Mouse (Mus musculus): Measurements from ENCODE around the gene Vps51. TPM values are rescaled to one million over a fixed set of nuclear protein-coding genes. Genes with fewer than 3 reads are reported as not detected.

Gene Vps51
- polyA plus RNA-seq, 1 experiment from 2014 or later = 65.0 TPM

DNA sequence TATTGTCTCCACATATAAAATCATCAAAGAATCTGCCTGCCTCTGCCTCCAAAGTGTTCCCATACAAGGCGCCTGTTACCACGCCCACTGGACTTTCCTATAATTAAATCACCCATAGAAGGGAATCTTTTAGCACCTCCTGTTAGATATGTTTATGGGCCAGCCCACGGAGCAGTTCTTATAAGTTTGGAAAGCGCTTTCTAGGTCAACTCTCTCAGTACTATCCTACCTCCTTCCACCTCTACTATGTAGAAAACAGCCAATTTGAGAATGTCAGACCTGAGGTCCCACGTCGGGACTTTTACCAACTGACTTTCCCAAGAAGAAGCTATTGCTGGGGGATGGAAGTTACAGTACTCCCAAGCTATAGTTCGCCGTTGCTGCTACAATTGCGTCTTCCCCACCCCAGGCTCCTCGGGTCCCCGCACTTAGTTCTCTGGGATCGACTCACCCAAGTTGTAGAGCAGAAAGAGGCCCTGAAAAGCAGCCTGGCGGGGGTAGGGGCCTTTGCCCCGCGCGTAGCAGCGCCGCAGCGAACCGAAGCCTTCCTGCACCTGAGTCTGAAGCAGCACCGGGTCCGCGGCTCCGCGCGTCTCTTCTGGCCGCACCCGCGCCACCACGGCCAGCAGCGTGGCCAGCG, 40.4 kb upstream of the Vps51 start:
- H3K9me3 ChIP-seq (ENCODE audit: control insufficient read depth, low read length) = no peaks in the 10 kb centered on the region
- H3K4me1 ChIP-seq (replicated peaks; ENCODE audit: control insufficient read depth, insufficient read depth, low read length) = peaks cover 12% of the 10 kb centered on the region; the same call in 1 of the 2 replicates
- peaks cover 36% of the 10 kb centered on the region for H3K36me3 ChIP-seq (ENCODE audit: control insufficient read depth, insufficient read depth, low read length)
- no peaks in the 10 kb centered on the region for H3K27me3 ChIP-seq (replicated peaks; ENCODE audit: control insufficient read depth, insufficient read depth, low read length)
- H3K4me3 ChIP-seq (ENCODE audit: low read depth, low read length) = peak overlapping the region; percentile 89
- no peak; the same call in 1 of the 2 replicates for ATAC-seq (replicated peaks; ENCODE audit: low FRiP score, low TSS enrichment, low read depth)
- WGBS = 3% methylated on average over 32 of the region's 32 CpGs
- peak overlapping the region; percentile 83 for H3K9ac ChIP-seq (ENCODE audit: low read length)
- H3K4me2 ChIP-seq (ENCODE audit: low read length) = peak overlapping the region; percentile 76
- H3K27ac ChIP-seq (ENCODE audit: low read depth) = peak overlapping the region; percentile 95
- no peak for DNase-seq (ENCODE audit: low spot score)

GRCm38 (mm10) chr19:6116113-6116850, 39.3 kb upstream of the Vps51 start:
- H3K4me2 ChIP-seq (ENCODE audit: low read length) = peak overlapping the region; percentile 76
- H3K4me3 ChIP-seq (ENCODE audit: low read depth, low read length) = no peak overlapping the region
- H3K9me3 ChIP-seq (ENCODE audit: control insufficient read depth, low read length) = no peaks in the 10 kb centered on the region
- 88% methylated on average over 15 of the region's 15 CpGs for WGBS
- DNase-seq (ENCODE audit: low spot score) (no peak), ATAC-seq (replicated peaks; ENCODE audit: low FRiP score, low TSS enrichment, low read depth) (no peak)
- peaks cover 37% of the 10 kb centered on the region for H3K36me3 ChIP-seq (ENCODE audit: control insufficient read depth, insufficient read depth, low read length)
- no peak overlapping the region for H3K27ac ChIP-seq (ENCODE audit: low read depth)
- H3K9ac ChIP-seq (ENCODE audit: low read length) = no peak overlapping the region
- no peaks in the 10 kb centered on the region for H3K27me3 ChIP-seq (replicated peaks; ENCODE audit: control insufficient read depth, insufficient read depth, low read length)
- peaks cover 12% of the 10 kb centered on the region; the same call in 1 of the 2 replicates for H3K4me1 ChIP-seq (replicated peaks; ENCODE audit: control insufficient read depth, insufficient read depth, low read length)

- ATAC-seq (replicated peaks; ENCODE audit: low FRiP score, low TSS enrichment, low read depth) = no peak
- 53% methylated on average over 6 of the region's 6 CpGs for WGBS
- no peak overlapping the region for H3K4me3 ChIP-seq (ENCODE audit: low read depth, low read length)
Observed at GRCm38 (mm10) chr19:6113116-6113515, 36.1 kb upstream of the Vps51 start.

GRCm38 (mm10) chr19:6105586-6105985, 28.6 kb upstream of the Vps51 start, which contains the start of gene Naaladl1:
Gene Naaladl1 (plus strand): TSS chr19:6105782.
- no peak within 1 kb of the TSS for H3K4me3 ChIP-seq (ENCODE audit: low read depth, low read length)
- no peak within 1 kb of the TSS for H3K4me2 ChIP-seq (ENCODE audit: low read length)
- no peaks in the 10 kb centered on the region for H3K27me3 ChIP-seq (replicated peaks; ENCODE audit: control insufficient read depth, insufficient read depth, low read length)
- H3K4me1 ChIP-seq (replicated peaks; ENCODE audit: control insufficient read depth, insufficient read depth, low read length) = no peaks in the 10 kb centered on the region
- H3K9ac ChIP-seq (ENCODE audit: low read length) = no peak within 1 kb of the TSS
- WGBS = 81% methylated on average over 7 of the region's 7 CpGs
- no peaks in the 10 kb centered on the region for H3K36me3 ChIP-seq (ENCODE audit: control insufficient read depth, insufficient read depth, low read length)
- no peaks in the 10 kb centered on the region for H3K9me3 ChIP-seq (ENCODE audit: control insufficient read depth, low read length)
- no peak within 1 kb of the TSS for H3K27ac ChIP-seq (ENCODE audit: low read depth)
- ATAC-seq (replicated peaks; ENCODE audit: low FRiP score, low TSS enrichment, low read depth) = no peak
- no peak for DNase-seq (ENCODE audit: low spot score)

More at GRCm38 (mm10) chr19:6113116-6113515, 36.1 kb upstream of the Vps51 start:
- Histone ChIP-seq H3K4me1 (replicated peaks; ENCODE audit: control insufficient read depth, insufficient read depth, low read length) (peaks cover 8% of the 10 kb centered on the region; the same call in 1 of the 2 replicates), H3K27ac (ENCODE audit: low read depth) (no peak overlapping the region), H3K9ac (ENCODE audit: low read length) (0 out of 2 replicates have a peak overlapping the region, but pooled peaks have one; percentile 10), H3K27me3 (replicated peaks; ENCODE audit: control insufficient read depth, insufficient read depth, low read length) (no peaks in the 10 kb centered on the region), H3K9me3 (ENCODE audit: control insufficient read depth, low read length) (no peaks in the 10 kb centered on the region), H3K4me2 (ENCODE audit: low read length) (no peak overlapping the region), H3K36me3 (ENCODE audit: control insufficient read depth, insufficient read depth, low read length) (peaks cover 34% of the 10 kb centered on the region)
- no peak for DNase-seq (ENCODE audit: low spot score)

- Histone ChIP-seq H3K4me2 (ENCODE audit: low read length) (no peak overlapping the region), H3K9ac (ENCODE audit: low read length) (no peak overlapping the region)
- ATAC-seq (replicated peaks; ENCODE audit: low FRiP score, low TSS enrichment, low read depth) = peak; percentile 48
Observed at GRCm38 (mm10) chr19:6104476-6104875, 27.4 kb upstream of the Vps51 start.

GRCm38 (mm10) chr19:6102169-6102853, 25.3 kb upstream of the Vps51 start:
- WGBS = 73% methylated on average over 6 of the region's 6 CpGs
- ATAC-seq (replicated peaks; ENCODE audit: low FRiP score, low TSS enrichment, low read depth) = no peak

More at GRCm38 (mm10) chr19:6104476-6104875, 27.4 kb upstream of the Vps51 start:
- Histone ChIP-seq H3K4me3 (ENCODE audit: low read depth, low read length) (no peak overlapping the region), H3K36me3 (ENCODE audit: control insufficient read depth, insufficient read depth, low read length) (no peaks in the 10 kb centered on the region), H3K27ac (ENCODE audit: low read depth) (no peak overlapping the region), H3K9me3 (ENCODE audit: control insufficient read depth, low read length) (no peaks in the 10 kb centered on the region), H3K4me1 (replicated peaks; ENCODE audit: control insufficient read depth, insufficient read depth, low read length) (no peaks in the 10 kb centered on the region), H3K27me3 (replicated peaks; ENCODE audit: control insufficient read depth, insufficient read depth, low read length) (no peaks in the 10 kb centered on the region)
- no peak for DNase-seq (ENCODE audit: low spot score)
- 72% methylated on average over 4 of the region's 4 CpGs for WGBS

GRCm38 (mm10) chr19:6101186-6101585, 24.2 kb upstream of the Vps51 start:
- WGBS = 53% methylated on average over 6 of the region's 6 CpGs
- H3K9ac ChIP-seq (ENCODE audit: low read length) = no peak overlapping the region
- no peaks in the 10 kb centered on the region for H3K27me3 ChIP-seq (replicated peaks; ENCODE audit: control insufficient read depth, insufficient read depth, low read length)

More at GRCm38 (mm10) chr19:6102169-6102853, 25.3 kb upstream of the Vps51 start:
- no peaks in the 10 kb centered on the region for H3K27me3 ChIP-seq (replicated peaks; ENCODE audit: control insufficient read depth, insufficient read depth, low read length)
- no peak for DNase-seq (ENCODE audit: low spot score)
- H3K4me1 ChIP-seq (replicated peaks; ENCODE audit: control insufficient read depth, insufficient read depth, low read length) = no peaks in the 10 kb centered on the region
- peaks cover 4% of the 10 kb centered on the region; the same call in 1 of the 2 replicates for H3K36me3 ChIP-seq (ENCODE audit: control insufficient read depth, insufficient read depth, low read length)
- H3K4me2 ChIP-seq (ENCODE audit: low read length) = no peak overlapping the region
- no peak overlapping the region for H3K4me3 ChIP-seq (ENCODE audit: low read depth, low read length)
- H3K9me3 ChIP-seq (ENCODE audit: control insufficient read depth, low read length) = no peaks in the 10 kb centered on the region
- no peak overlapping the region for H3K9ac ChIP-seq (ENCODE audit: low read length)
- H3K27ac ChIP-seq (ENCODE audit: low read depth) = no peak overlapping the region

GRCm38 (mm10) chr19:6097847-6098246, 20.8 kb upstream of the Vps51 start:
- Histone ChIP-seq H3K9me3 (ENCODE audit: control insufficient read depth, low read length) (no peaks in the 10 kb centered on the region), H3K36me3 (ENCODE audit: control insufficient read depth, insufficient read depth, low read length) (peaks cover 25% of the 10 kb centered on the region), H3K4me2 (ENCODE audit: low read length) (no peak overlapping the region), H3K9ac (ENCODE audit: low read length) (no peak overlapping the region), H3K4me1 (replicated peaks; ENCODE audit: control insufficient read depth, insufficient read depth, low read length) (no peaks in the 10 kb centered on the region), H3K4me3 (ENCODE audit: low read depth, low read length) (no peak overlapping the region), H3K27me3 (replicated peaks; ENCODE audit: control insufficient read depth, insufficient read depth, low read length) (no peaks in the 10 kb centered on the region), H3K27ac (ENCODE audit: low read depth) (no peak overlapping the region)
- DNase-seq (ENCODE audit: low spot score) (no peak), ATAC-seq (replicated peaks; ENCODE audit: low FRiP score, low TSS enrichment, low read depth) (no peak)
- WGBS = 76% methylated on average over 3 of the region's 3 CpGs

More at GRCm38 (mm10) chr19:6101186-6101585, 24.2 kb upstream of the Vps51 start:
- Histone ChIP-seq H3K9me3 (ENCODE audit: control insufficient read depth, low read length) (no peaks in the 10 kb centered on the region), H3K27ac (ENCODE audit: low read depth) (no peak overlapping the region), H3K36me3 (ENCODE audit: control insufficient read depth, insufficient read depth, low read length) (peaks cover 4% of the 10 kb centered on the region; the same call in 1 of the 2 replicates), H3K4me3 (ENCODE audit: low read depth, low read length) (no peak overlapping the region), H3K4me2 (ENCODE audit: low read length) (no peak overlapping the region), H3K4me1 (replicated peaks; ENCODE audit: control insufficient read depth, insufficient read depth, low read length) (no peaks in the 10 kb centered on the region)
- ATAC-seq (replicated peaks; ENCODE audit: low FRiP score, low TSS enrichment, low read depth) (no peak), DNase-seq (ENCODE audit: low spot score) (no peak)
